Mouse (Mus musculus) liver, embryonic 12.5 days (tissue): ENCODE results near the gene Myl7. TPM values are rescaled to one million over a fixed set of nuclear protein-coding genes. Genes with fewer than 3 reads are reported as not detected.

Experiments
- ATAC-seq: fragments of 200-750 bp; cut with Nextera tagmentation; 2 replicates; pipeline ENCODE4 v1.8.0; 2017; ENCODE audit warnings: moderate number of reproducible peaks, mild to moderate bottlenecking, moderate library complexity
- H3K27ac ChIP-seq: fragments of 300-500 bp; sonication (generic); 2 replicates; pipeline ENCODE4 v1.5.1; 2016; ENCODE audit warnings: mild to moderate bottlenecking
- H3K27me3 ChIP-seq: fragments of 300-500 bp; sonication (generic); replicated peaks from 2 replicates; pipeline ENCODE4 v1.6.1; 2016; ENCODE audit warnings: mild to moderate bottlenecking, moderate library complexity
- H3K36me3 ChIP-seq: fragments of 300-500 bp; sonication (generic); 2 replicates; pipeline ENCODE4 v1.6.1; 2016; ENCODE audit warnings: mild to moderate bottlenecking, moderate library complexity
- H3K4me1 ChIP-seq: fragments of 300-500 bp; sonication (generic); 2 replicates; pipeline ENCODE4 v1.6.1; 2016
- H3K4me2 ChIP-seq: fragments of 300-500 bp; sonication (generic); 2 replicates; pipeline ENCODE4 v1.6.1; 2016; ENCODE audit warnings: mild to moderate bottlenecking, moderate library complexity
- H3K4me3 ChIP-seq: fragments of 300-500 bp; sonication (generic); 2 replicates; pipeline ENCODE4 v1.5.1; 2016; ENCODE audit warnings: mild to moderate bottlenecking, moderate library complexity
- H3K9ac ChIP-seq: fragments of 300-500 bp; sonication (generic); 2 replicates; pipeline ENCODE4 v1.6.1; 2016; ENCODE audit warnings: mild to moderate bottlenecking, moderate library complexity
- H3K9me3 ChIP-seq: fragments of 300-500 bp; sonication (generic); replicated peaks from 2 replicates; pipeline ENCODE4 v1.6.1; 2016; ENCODE audit warnings: mild to moderate bottlenecking, moderate library complexity
- WGBS: fragments of 180-500 bp; shearing (Covaris S2); methylation state at CpG from one replicate; pipeline ENCODE4 v1.1.7; 2016; ENCODE audit not compliant: insufficient replicate concordance; 5-methylcytosine and 5-hydroxymethylcytosine counted together
- polyA plus RNA-seq: library from polyadenylated mRNA; unstranded; fragments of >200 nt; fragmentation: Nextera tagmentation; extraction: Ambion mirVana; gene quantifications from 2 replicates; pipeline ENCODE4 v1.2.1, GENCODE M21; 2016

The Myl7 gene
- polyA plus RNA-seq, 1 experiment from 2014 or later: 22.5 TPM

DNA sequence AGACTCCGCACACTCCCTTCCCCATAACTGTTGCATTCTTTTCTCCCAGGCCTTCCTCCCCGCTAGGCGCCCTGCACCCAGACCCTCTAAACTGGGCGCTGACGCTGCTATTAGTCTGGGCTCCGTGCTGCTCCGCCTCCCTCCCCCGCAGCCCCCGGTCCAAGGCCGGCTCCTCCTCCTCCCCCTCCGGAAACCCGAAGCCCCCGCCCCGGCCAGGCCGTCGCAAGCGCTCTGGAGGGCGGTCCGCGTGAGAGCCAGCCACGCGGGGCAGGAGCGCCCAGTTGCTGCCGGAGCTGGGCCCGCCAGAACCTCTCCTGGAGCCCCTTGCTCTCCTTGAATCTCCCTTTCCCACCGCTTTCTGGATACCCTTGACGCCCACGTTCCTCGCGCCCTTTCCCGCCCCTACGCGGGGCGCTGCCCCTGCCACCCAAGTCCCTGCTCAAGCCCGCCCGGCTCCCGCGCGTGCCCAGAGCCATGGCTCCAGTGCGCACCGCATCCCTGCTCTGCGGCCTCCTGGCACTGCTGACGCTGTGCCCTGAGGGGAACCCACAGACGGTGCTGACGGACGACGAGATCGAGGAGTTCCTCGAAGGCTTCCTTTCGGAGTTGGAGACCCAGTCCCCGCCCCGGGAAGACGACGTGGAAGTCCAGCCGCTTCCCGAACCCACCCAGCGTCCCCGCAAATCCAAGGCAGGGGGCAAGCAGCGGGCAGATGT is 36.7 kb downstream of the Myl7 start, which contains the start of gene Aebp1:
Gene Aebp1, plus strand, starts transcription at position 270 of the 716 bp plus-strand sequence.
- H3K4me2 ChIP-seq: peak within 1 kb of the TSS; percentile 63
- peak; percentile 56 for ATAC-seq
- H3K9ac ChIP-seq: peak within 1 kb of the TSS; percentile 52
- peaks cover 57% of the 10 kb centered on the region for H3K27me3 ChIP-seq
- H3K4me3 ChIP-seq: peak within 1 kb of the TSS; percentile 50
- H3K4me1 ChIP-seq: peaks cover 12% of the 10 kb centered on the region
- WGBS: 3% methylated on average over 59 of the region's 59 CpGs
- 0 out of 2 replicates have a peak, but pooled peaks cover 5% of the 10 kb centered on the region for H3K36me3 ChIP-seq
- H3K9me3 ChIP-seq: peaks cover 3% of the 10 kb centered on the region; the same call in 1 of the 2 replicates
- no peak within 1 kb of the TSS for H3K27ac ChIP-seq

DNA sequence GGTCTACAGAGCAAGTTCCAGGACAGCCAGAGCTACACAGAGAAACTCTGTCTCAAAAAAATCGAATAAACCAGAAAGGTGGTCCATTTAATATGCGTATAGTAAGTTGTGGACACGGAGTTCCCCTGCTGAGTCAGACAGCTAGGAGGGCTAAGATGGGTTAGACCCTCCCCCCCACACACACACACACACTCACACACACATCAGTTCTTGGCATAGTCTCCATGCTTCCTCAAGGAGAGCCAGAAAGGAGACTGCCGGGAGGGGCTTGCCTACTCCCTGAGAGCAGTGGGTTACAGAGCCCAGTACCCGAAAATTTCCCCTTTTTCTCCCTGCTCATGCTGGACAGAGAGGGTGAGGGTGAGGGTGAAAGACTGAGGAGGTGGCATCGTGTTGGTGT is 37.9 kb downstream of the Myl7 start:
- H3K36me3 ChIP-seq: 0 out of 2 replicates have a peak, but pooled peaks cover 3% of the 10 kb centered on the region
- H3K4me1 ChIP-seq: peaks cover 12% of the 10 kb centered on the region
- peaks cover 3% of the 10 kb centered on the region; the same call in 1 of the 2 replicates for H3K9me3 ChIP-seq
- 53% methylated on average over 6 of the region's 6 CpGs for WGBS
- no peak overlapping the region for H3K9ac ChIP-seq
- no peak overlapping the region for H3K4me2 ChIP-seq
- H3K4me3 ChIP-seq: no peak overlapping the region
- peaks cover 65% of the 10 kb centered on the region for H3K27me3 ChIP-seq
- H3K27ac ChIP-seq: no peak overlapping the region
- no peak for ATAC-seq

GRCm38 (mm10) chr11:5859883-5860550 is 38.6 kb downstream of the Myl7 start:
- WGBS: 67% methylated on average over 13 of the region's 13 CpGs
- Histone ChIP-seq H3K4me1 (peaks cover 12% of the 10 kb centered on the region), H3K9ac (no peak overlapping the region), H3K4me2 (no peak overlapping the region), H3K27ac (no peak overlapping the region), H3K36me3 (no peaks in the 10 kb centered on the region), H3K9me3 (peaks cover 3% of the 10 kb centered on the region; the same call in 1 of the 2 replicates), H3K4me3 (no peak overlapping the region), H3K27me3 (peaks cover 65% of the 10 kb centered on the region)
- no peak for ATAC-seq

DNA sequence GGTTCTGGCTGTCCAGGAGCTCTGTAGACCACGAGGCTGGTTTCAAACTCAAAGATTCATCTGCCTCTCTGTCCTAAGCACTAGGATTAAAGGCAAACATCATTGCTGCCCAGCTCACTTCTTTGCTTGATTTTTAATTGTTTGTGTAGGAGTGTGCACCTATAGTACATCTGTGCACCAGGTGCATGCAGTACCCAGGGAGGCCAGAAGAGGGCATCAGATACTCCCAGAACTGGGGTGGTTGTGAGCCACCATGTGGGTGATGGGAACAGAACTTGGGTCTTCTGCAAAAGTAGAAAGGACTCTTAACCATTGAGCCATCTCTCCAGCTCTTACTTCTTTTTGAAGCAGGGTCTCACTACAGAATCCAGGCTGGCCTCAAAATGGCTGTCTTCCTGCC is 39.9 kb downstream of the Myl7 start:
- WGBS: 65% methylated on average over 1 of the region's 1 CpGs
- Histone ChIP-seq H3K4me2 (no peak overlapping the region), H3K27me3 (peaks cover 54% of the 10 kb centered on the region), H3K36me3 (no peaks in the 10 kb centered on the region), H3K4me1 (peaks cover 12% of the 10 kb centered on the region), H3K9me3 (peaks cover 3% of the 10 kb centered on the region; the same call in 1 of the 2 replicates), H3K9ac (no peak overlapping the region), H3K27ac (no peak overlapping the region), H3K4me3 (no peak overlapping the region)
- no peak for ATAC-seq

DNA sequence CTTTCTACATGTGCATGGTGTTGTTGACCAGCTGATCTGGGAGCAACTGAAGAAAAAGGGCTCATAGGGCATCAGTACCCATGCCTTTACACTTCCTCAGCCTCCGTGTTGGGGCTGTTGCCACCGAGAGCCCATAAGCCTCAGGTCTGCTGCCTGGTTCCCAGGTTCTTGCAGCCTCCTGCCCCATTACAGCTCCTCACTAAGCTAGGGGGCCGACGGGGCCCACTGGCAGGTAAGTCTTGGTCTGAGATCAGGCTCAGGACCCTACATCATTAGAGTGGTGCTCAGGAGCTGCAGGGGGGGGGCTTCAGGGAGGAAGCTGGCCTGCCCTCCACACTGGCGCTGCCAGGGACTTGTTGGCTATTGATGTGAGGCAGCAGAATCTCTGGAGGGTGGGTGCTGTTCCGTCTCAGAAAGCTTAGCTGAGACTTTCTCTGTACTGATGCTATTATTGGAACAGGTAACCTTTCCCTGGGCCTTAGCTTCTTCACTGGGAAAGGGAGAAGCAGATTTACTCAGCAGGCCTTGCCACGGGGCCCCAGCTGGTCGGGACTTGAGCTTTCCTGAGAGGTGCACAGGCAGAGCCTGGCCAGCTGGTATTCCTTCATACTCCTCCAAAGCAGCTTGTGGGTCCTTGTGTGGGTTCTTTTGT is 42.0 kb downstream of the Myl7 start:
- H3K9ac ChIP-seq: no peak overlapping the region
- H3K4me2 ChIP-seq: no peak overlapping the region
- no peaks in the 10 kb centered on the region for H3K36me3 ChIP-seq
- H3K4me1 ChIP-seq: peaks cover 9% of the 10 kb centered on the region
- H3K9me3 ChIP-seq: peaks cover 3% of the 10 kb centered on the region; the same call in 1 of the 2 replicates
- H3K27me3 ChIP-seq: peaks cover 33% of the 10 kb centered on the region
- no peak overlapping the region for H3K27ac ChIP-seq
- H3K4me3 ChIP-seq: no peak overlapping the region
- ATAC-seq: no peak
- WGBS: 71% methylated on average over 8 of the region's 8 CpGs

DNA sequence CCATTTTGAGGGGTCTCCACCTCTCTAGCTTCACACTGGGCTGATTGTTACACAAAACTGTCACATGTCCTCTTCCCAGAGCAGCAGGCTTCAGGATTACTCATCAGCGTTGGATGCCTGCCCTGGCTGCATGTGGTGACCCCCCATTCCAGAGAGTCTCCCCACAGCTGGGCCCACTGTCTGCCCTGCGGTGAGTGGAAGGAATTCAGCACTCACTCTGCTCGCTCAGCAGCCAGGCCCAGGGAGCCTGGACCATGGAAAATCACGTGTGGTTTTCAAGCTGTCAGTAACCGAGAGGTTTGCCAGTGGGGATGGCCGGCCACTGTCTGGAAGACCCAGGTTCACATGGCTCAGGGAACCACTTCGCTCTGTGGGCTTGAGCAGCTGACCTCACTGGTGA is 42.7 kb downstream of the Myl7 start:
- H3K4me2 ChIP-seq: no peak overlapping the region
- no peak overlapping the region for H3K4me3 ChIP-seq
- no peaks in the 10 kb centered on the region for H3K36me3 ChIP-seq
- WGBS: 42% methylated on average over 7 of the region's 7 CpGs
- peaks cover 3% of the 10 kb centered on the region; the same call in 1 of the 2 replicates for H3K9me3 ChIP-seq
- no peak overlapping the region for H3K27ac ChIP-seq
- H3K27me3 ChIP-seq: peaks cover 26% of the 10 kb centered on the region
- H3K9ac ChIP-seq: no peak overlapping the region
- peaks cover 5% of the 10 kb centered on the region; the same call in 1 of the 2 replicates for H3K4me1 ChIP-seq
- no peak for ATAC-seq

DNA sequence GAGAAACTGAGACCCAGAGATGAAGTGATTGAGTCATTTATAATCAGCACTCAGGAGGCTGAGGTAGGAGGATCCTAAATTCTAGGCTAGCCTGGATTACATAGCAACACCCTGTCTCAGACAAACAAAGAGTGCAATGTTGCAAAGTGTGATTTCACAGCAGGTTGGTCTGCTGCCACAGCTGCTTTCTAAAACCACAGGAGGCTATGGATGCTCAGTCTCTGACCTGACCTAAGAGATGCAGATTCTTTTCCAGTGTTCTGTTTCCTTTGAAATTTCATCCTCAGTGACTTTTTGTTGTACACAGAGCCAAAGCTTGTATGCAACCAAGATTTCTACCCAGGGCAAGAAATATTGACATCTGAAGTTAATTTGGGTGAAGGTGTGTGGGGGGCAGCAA is 43.1 kb downstream of the Myl7 start:
- Histone ChIP-seq H3K27ac (no peak overlapping the region), H3K36me3 (no peaks in the 10 kb centered on the region), H3K4me2 (no peak overlapping the region), H3K9ac (no peak overlapping the region), H3K27me3 (peaks cover 21% of the 10 kb centered on the region), H3K4me3 (no peak overlapping the region), H3K4me1 (0 out of 2 replicates have a peak, but pooled peaks cover 3% of the 10 kb centered on the region), H3K9me3 (peaks cover 3% of the 10 kb centered on the region; the same call in 1 of the 2 replicates)
- ATAC-seq: no peak

GRCm38 (mm10) chr11:5852314-5852713 is 46.3 kb downstream of the Myl7 start:
- Histone ChIP-seq H3K36me3 (no peaks in the 10 kb centered on the region), H3K9me3 (no peaks in the 10 kb centered on the region), H3K4me1 (0 out of 2 replicates have a peak, but pooled peaks cover 3% of the 10 kb centered on the region), H3K27ac (no peak overlapping the region), H3K27me3 (peaks cover 9% of the 10 kb centered on the region; the same call in 1 of the 2 replicates), H3K4me2 (no peak overlapping the region), H3K4me3 (no peak overlapping the region), H3K9ac (no peak overlapping the region)
- no peak for ATAC-seq
- 32% methylated on average over 1 of the region's 1 CpGs for WGBS

GRCm38 (mm10) chr11:5851021-5851736 is 47.4 kb downstream of the Myl7 start:
- Histone ChIP-seq H3K27ac (no peak overlapping the region), H3K36me3 (no peaks in the 10 kb centered on the region), H3K4me1 (0 out of 2 replicates have a peak, but pooled peaks cover 3% of the 10 kb centered on the region), H3K9me3 (no peaks in the 10 kb centered on the region), H3K9ac (no peak overlapping the region), H3K4me3 (no peak overlapping the region), H3K4me2 (no peak overlapping the region), H3K27me3 (peaks cover 3% of the 10 kb centered on the region; the same call in 1 of the 2 replicates)
- ATAC-seq: no peak
- 57% methylated on average over 4 of the region's 4 CpGs for WGBS

GRCm38 (mm10) chr11:5850452-5850851 is 48.1 kb downstream of the Myl7 start:
- no peak overlapping the region for H3K9ac ChIP-seq
- no peaks in the 10 kb centered on the region for H3K9me3 ChIP-seq
- 50% methylated on average over 5 of the region's 5 CpGs for WGBS
- H3K4me2 ChIP-seq: no peak overlapping the region
- no peak overlapping the region for H3K27ac ChIP-seq
- no peak overlapping the region for H3K4me3 ChIP-seq
- H3K4me1 ChIP-seq: 0 out of 2 replicates have a peak, but pooled peaks cover 3% of the 10 kb centered on the region
- no peaks in the 10 kb centered on the region; the same call in 1 of the 2 replicates for H3K27me3 ChIP-seq
- H3K36me3 ChIP-seq: no peaks in the 10 kb centered on the region
- ATAC-seq: no peak

DNA sequence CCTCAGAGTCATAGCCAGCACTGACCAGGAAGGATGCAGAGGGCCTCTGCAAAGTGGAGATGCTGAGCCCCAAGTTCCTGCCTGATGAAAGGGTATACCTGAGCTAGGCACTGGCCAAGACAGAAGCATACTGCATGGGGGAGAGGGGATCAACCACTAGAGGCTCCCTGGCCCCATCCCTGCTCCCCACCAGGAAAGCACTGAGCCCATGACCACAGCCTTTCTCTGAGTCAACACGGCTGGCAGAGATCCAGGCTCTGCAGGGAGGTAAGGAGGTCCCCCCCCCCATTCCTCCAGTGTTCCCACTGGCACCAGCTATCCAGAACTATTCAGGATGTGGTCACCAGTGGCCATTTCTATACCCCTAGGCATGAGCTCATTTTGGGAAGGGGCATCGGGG is 49.3 kb downstream of the Myl7 start:
- no peaks in the 10 kb centered on the region for H3K9me3 ChIP-seq
- WGBS: 51% methylated on average over 2 of the region's 2 CpGs
- no peaks in the 10 kb centered on the region; the same call in 1 of the 2 replicates for H3K27me3 ChIP-seq
- 0 out of 2 replicates have a peak, but pooled peaks cover 3% of the 10 kb centered on the region for H3K4me1 ChIP-seq
- H3K4me2 ChIP-seq: no peak overlapping the region
- no peak overlapping the region for H3K27ac ChIP-seq
- ATAC-seq: no peak
- H3K9ac ChIP-seq: no peak overlapping the region
- H3K4me3 ChIP-seq: no peak overlapping the region
- H3K36me3 ChIP-seq: no peaks in the 10 kb centered on the region
